Mouse (Mus musculus): ENCODE measurements around the gene Aatf.

- no peak for TF ChIP-seq CTCF (IDR thresholded peaks at IDR 0.05; ENCODE audit: borderline replicate concordance, insufficient read depth, low read length)
- no peak for TF ChIP-seq POLR2A (IDR thresholded peaks at IDR 0.05; ENCODE audit: low read depth, low read length)
These were observed 119.8 kb downstream of the Aatf start for GRCm38 (mm10) chr11:84393571-84393970.
